Mouse (Mus musculus): Measurements from ENCODE around the gene Col11a2. TPM values are rescaled to one million over a fixed set of nuclear protein-coding genes. Genes with fewer than 3 reads are reported as not detected.

The Col11a2 gene
- polyA plus RNA-seq, 1 experiment from 2014 or later, result 4.4 TPM

- Histone ChIP-seq H3K4me2 (ENCODE audit: low read length) (no peak overlapping the region), H3K27ac (ENCODE audit: low read length) (no peak overlapping the region), H3K9ac (ENCODE audit: low read depth, low read length) (no peak overlapping the region), H3K36me3 (ENCODE audit: control insufficient read depth, insufficient read depth, low read length) (no peaks in the 10 kb centered on the region), H3K9me3 (replicated peaks; ENCODE audit: control insufficient read depth, low read length, poor library complexity, severe bottlenecking) (no peaks in the 10 kb centered on the region), H3K27me3 (ENCODE audit: control insufficient read depth, insufficient read depth, low read depth, low read length) (no peaks in the 10 kb centered on the region; the same call in none of the 2 replicates), H3K4me3 (ENCODE audit: low read depth, low read length) (no peak overlapping the region), H3K4me1 (ENCODE audit: control insufficient read depth, insufficient read depth, low read length) (peaks cover 6% of the 10 kb centered on the region; the same call in 1 of the 2 replicates)
- 84% methylated on average over 5 of the region's 5 CpGs for WGBS
- no peak for ATAC-seq
Measured at GRCm38 (mm10) chr17:34072091-34072490, 32.9 kb downstream of the Col11a2 start.

- Histone ChIP-seq H3K4me3 (ENCODE audit: low read depth, low read length) (no peak overlapping the region), H3K4me2 (ENCODE audit: low read length) (no peak overlapping the region), H3K27me3 (ENCODE audit: control insufficient read depth, insufficient read depth, low read depth, low read length) (peaks cover 3% of the 10 kb centered on the region), H3K36me3 (ENCODE audit: control insufficient read depth, insufficient read depth, low read length) (no peaks in the 10 kb centered on the region), H3K27ac (ENCODE audit: low read length) (no peak overlapping the region), H3K9ac (ENCODE audit: low read depth, low read length) (no peak overlapping the region), H3K9me3 (replicated peaks; ENCODE audit: control insufficient read depth, low read length, poor library complexity, severe bottlenecking) (no peaks in the 10 kb centered on the region), H3K4me1 (ENCODE audit: control insufficient read depth, insufficient read depth, low read length) (peaks cover 6% of the 10 kb centered on the region; the same call in 1 of the 2 replicates)
- ATAC-seq, result no peak
- 39% methylated on average over 7 of the region's 7 CpGs for WGBS
Measured at GRCm38 (mm10) chr17:34075271-34075670, 36.0 kb downstream of the Col11a2 start.

- Histone ChIP-seq H3K9me3 (replicated peaks; ENCODE audit: control insufficient read depth, low read length, poor library complexity, severe bottlenecking) (no peaks in the 10 kb centered on the region), H3K4me1 (ENCODE audit: control insufficient read depth, insufficient read depth, low read length) (peaks cover 6% of the 10 kb centered on the region; the same call in 1 of the 2 replicates), H3K9ac (ENCODE audit: low read depth, low read length) (no peak overlapping the region), H3K4me3 (ENCODE audit: low read depth, low read length) (no peak overlapping the region), H3K27me3 (ENCODE audit: control insufficient read depth, insufficient read depth, low read depth, low read length) (peaks cover 3% of the 10 kb centered on the region), H3K27ac (ENCODE audit: low read length) (no peak overlapping the region), H3K36me3 (ENCODE audit: control insufficient read depth, insufficient read depth, low read length) (no peaks in the 10 kb centered on the region), H3K4me2 (ENCODE audit: low read length) (no peak overlapping the region)
- WGBS, result 2% methylated on average over 9 of the region's 9 CpGs
- no peak for ATAC-seq
Measured at GRCm38 (mm10) chr17:34077549-34077948, 38.3 kb downstream of the Col11a2 start.

GRCm38 (mm10) chr17:34078148-34078547 lies 38.9 kb downstream of the Col11a2 start:
- no peaks in the 10 kb centered on the region for H3K9me3 ChIP-seq (replicated peaks; ENCODE audit: control insufficient read depth, low read length, poor library complexity, severe bottlenecking)
- H3K27me3 ChIP-seq (ENCODE audit: control insufficient read depth, insufficient read depth, low read depth, low read length), result peaks cover 3% of the 10 kb centered on the region
- H3K4me1 ChIP-seq (ENCODE audit: control insufficient read depth, insufficient read depth, low read length), result peaks cover 6% of the 10 kb centered on the region
- no peak overlapping the region for H3K27ac ChIP-seq (ENCODE audit: low read length)
- no peak overlapping the region for H3K4me2 ChIP-seq (ENCODE audit: low read length)
- no peak overlapping the region for H3K9ac ChIP-seq (ENCODE audit: low read depth, low read length)
- ATAC-seq, result no peak; the same call in 1 of the 2 replicates
- H3K36me3 ChIP-seq (ENCODE audit: control insufficient read depth, insufficient read depth, low read length), result no peaks in the 10 kb centered on the region
- H3K4me3 ChIP-seq (ENCODE audit: low read depth, low read length), result no peak overlapping the region
- 54% methylated on average over 4 of the region's 4 CpGs for WGBS

- Histone ChIP-seq H3K27ac (ENCODE audit: low read length) (no peak overlapping the region), H3K4me2 (ENCODE audit: low read length) (no peak overlapping the region), H3K36me3 (ENCODE audit: control insufficient read depth, insufficient read depth, low read length) (no peaks in the 10 kb centered on the region), H3K4me1 (ENCODE audit: control insufficient read depth, insufficient read depth, low read length) (peaks cover 6% of the 10 kb centered on the region), H3K9me3 (replicated peaks; ENCODE audit: control insufficient read depth, low read length, poor library complexity, severe bottlenecking) (no peaks in the 10 kb centered on the region), H3K27me3 (ENCODE audit: control insufficient read depth, insufficient read depth, low read depth, low read length) (peaks cover 3% of the 10 kb centered on the region), H3K4me3 (ENCODE audit: low read depth, low read length) (no peak overlapping the region), H3K9ac (ENCODE audit: low read depth, low read length) (no peak overlapping the region)
- WGBS, result 90% methylated on average over 11 of the region's 11 CpGs
- ATAC-seq, result no peak
Measured at GRCm38 (mm10) chr17:34079002-34079401, 39.8 kb downstream of the Col11a2 start.

GRCm38 (mm10) chr17:34079621-34080020 lies 40.4 kb downstream of the Col11a2 start:
- Histone ChIP-seq H3K4me1 (ENCODE audit: control insufficient read depth, insufficient read depth, low read length) (peaks cover 6% of the 10 kb centered on the region), H3K4me2 (ENCODE audit: low read length) (0 out of 2 replicates have a peak overlapping the region, but pooled peaks have one; percentile 7), H3K27me3 (ENCODE audit: control insufficient read depth, insufficient read depth, low read depth, low read length) (peaks cover 3% of the 10 kb centered on the region), H3K36me3 (ENCODE audit: control insufficient read depth, insufficient read depth, low read length) (no peaks in the 10 kb centered on the region), H3K4me3 (ENCODE audit: low read depth, low read length) (no peak overlapping the region), H3K9ac (ENCODE audit: low read depth, low read length) (0 out of 2 replicates have a peak overlapping the region, but pooled peaks have one; percentile 23), H3K27ac (ENCODE audit: low read length) (no peak overlapping the region), H3K9me3 (replicated peaks; ENCODE audit: control insufficient read depth, low read length, poor library complexity, severe bottlenecking) (no peaks in the 10 kb centered on the region)
- WGBS, result 5% methylated on average over 5 of the region's 5 CpGs
- peak; percentile 90 for ATAC-seq

GRCm38 (mm10) chr17:34083104-34083503 lies 43.9 kb downstream of the Col11a2 start:
- Histone ChIP-seq H3K4me1 (ENCODE audit: control insufficient read depth, insufficient read depth, low read length) (no peaks in the 10 kb centered on the region; the same call in 1 of the 2 replicates), H3K9me3 (replicated peaks; ENCODE audit: control insufficient read depth, low read length, poor library complexity, severe bottlenecking) (no peaks in the 10 kb centered on the region), H3K27me3 (ENCODE audit: control insufficient read depth, insufficient read depth, low read depth, low read length) (no peaks in the 10 kb centered on the region), H3K27ac (ENCODE audit: low read length) (no peak overlapping the region), H3K9ac (ENCODE audit: low read depth, low read length) (0 out of 2 replicates have a peak overlapping the region, but pooled peaks have one; percentile 10), H3K4me3 (ENCODE audit: low read depth, low read length) (no peak overlapping the region), H3K36me3 (ENCODE audit: control insufficient read depth, insufficient read depth, low read length) (no peaks in the 10 kb centered on the region), H3K4me2 (ENCODE audit: low read length) (peak overlapping the region; percentile 6; the same call in 1 of the 2 replicates)
- WGBS, result 2% methylated on average over 8 of the region's 8 CpGs
- ATAC-seq, result no peak

GRCm38 (mm10) chr17:34087386-34087785 lies 48.1 kb downstream of the Col11a2 start:
- ATAC-seq, result no peak
- no peaks in the 10 kb centered on the region for H3K9me3 ChIP-seq (replicated peaks; ENCODE audit: control insufficient read depth, low read length, poor library complexity, severe bottlenecking)
- H3K4me2 ChIP-seq (ENCODE audit: low read length), result no peak overlapping the region
- no peaks in the 10 kb centered on the region for H3K27me3 ChIP-seq (ENCODE audit: control insufficient read depth, insufficient read depth, low read depth, low read length)
- 31% methylated on average over 2 of the region's 2 CpGs for WGBS
- no peak overlapping the region for H3K4me3 ChIP-seq (ENCODE audit: low read depth, low read length)
- no peaks in the 10 kb centered on the region for H3K36me3 ChIP-seq (ENCODE audit: control insufficient read depth, insufficient read depth, low read length)
- no peak overlapping the region for H3K9ac ChIP-seq (ENCODE audit: low read depth, low read length)
- no peaks in the 10 kb centered on the region; the same call in 1 of the 2 replicates for H3K4me1 ChIP-seq (ENCODE audit: control insufficient read depth, insufficient read depth, low read length)
- H3K27ac ChIP-seq (ENCODE audit: low read length), result no peak overlapping the region

GRCm38 (mm10) chr17:34088124-34088523 lies 48.9 kb downstream of the Col11a2 start:
- Histone ChIP-seq H3K4me1 (ENCODE audit: control insufficient read depth, insufficient read depth, low read length) (no peaks in the 10 kb centered on the region; the same call in 1 of the 2 replicates), H3K9me3 (replicated peaks; ENCODE audit: control insufficient read depth, low read length, poor library complexity, severe bottlenecking) (no peaks in the 10 kb centered on the region), H3K4me2 (ENCODE audit: low read length) (no peak overlapping the region), H3K27me3 (ENCODE audit: control insufficient read depth, insufficient read depth, low read depth, low read length) (no peaks in the 10 kb centered on the region), H3K27ac (ENCODE audit: low read length) (no peak overlapping the region), H3K4me3 (ENCODE audit: low read depth, low read length) (no peak overlapping the region), H3K9ac (ENCODE audit: low read depth, low read length) (no peak overlapping the region), H3K36me3 (ENCODE audit: control insufficient read depth, insufficient read depth, low read length) (no peaks in the 10 kb centered on the region)
- no peak for ATAC-seq
- 86% methylated on average over 11 of the region's 11 CpGs for WGBS
